Mouse (Mus musculus): ENCODE measurements around the gene Tmem150c.

Tmem150c gene

DNA sequence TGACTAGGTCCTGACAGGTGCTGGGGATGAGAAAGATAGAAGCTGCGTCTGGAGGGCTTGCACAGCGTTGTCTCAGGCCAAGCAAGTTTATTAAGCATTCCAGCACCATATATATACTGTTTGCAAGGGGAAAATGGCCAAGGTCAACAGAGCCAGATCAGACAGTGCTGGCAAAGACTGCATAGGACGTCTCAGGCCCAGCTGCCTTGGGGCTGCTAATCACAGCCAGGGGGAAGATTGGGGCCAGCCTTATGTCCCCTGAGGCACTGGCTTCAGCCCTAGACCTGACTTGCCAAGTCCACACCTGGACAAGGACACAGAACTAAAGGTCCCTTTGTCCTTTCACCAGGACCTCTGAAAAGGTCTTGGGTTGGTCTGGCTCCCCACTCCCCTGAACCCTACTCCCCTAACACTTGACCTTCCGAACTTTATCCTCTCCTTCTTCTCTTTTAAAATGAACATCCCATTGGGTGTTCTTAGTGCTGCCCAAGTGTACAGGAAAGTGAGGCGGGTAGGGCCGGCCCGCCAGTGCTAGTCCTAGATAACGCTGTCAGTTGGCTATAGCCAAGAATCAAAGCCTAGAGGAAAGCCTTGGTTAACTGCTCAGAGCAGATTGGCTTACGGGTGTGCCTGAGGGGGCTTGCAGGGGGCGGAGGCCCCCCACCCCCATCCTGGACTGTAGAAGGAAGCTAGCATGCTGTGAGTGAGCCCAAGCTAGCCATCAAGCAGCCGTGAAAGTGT is 104.6 kb downstream of the Tmem150c start:
- DNase-seq (ENCODE audit: extremely low spot score) = no peak

DNA sequence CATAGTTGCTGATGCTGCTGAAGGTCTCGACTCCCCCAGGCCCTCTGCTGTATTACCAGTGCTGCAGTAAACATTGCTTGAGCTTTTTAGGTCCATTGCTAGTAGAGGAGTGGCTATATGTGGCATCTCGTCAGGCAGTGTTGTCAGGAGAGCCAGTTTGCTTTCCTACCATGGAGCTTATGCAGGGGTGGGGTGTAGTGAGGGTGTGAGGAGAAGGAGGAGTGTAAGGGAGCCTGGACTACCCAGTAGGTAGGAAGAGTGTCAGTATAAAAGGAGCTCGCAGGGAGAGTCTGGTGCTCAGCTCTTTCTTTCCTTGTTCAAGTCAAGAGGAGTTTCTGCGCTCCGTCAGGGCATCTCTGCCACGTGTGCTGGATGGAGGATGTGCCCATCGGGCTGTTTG is 106.9 kb downstream of the Tmem150c start:
- DNase-seq (ENCODE audit: extremely low spot score) = no peak

DNA sequence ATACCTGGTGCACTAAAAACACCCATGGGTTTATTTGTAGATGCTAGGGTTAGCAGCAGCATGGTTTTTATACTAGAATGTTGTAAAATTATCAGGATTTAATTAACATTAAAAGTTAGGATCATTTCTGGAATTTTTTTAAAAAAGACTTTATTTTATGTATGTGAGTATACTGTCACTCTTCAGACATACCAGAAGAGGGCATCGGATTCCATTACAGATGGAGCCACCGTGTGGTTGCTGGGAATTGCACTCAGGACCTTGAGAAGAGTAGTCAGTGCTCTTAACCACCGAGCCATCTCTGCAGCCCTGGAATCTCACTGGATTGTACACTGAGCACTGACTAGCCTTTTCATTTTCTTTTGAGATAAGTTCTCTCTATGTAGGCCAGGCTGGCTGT is 109.7 kb downstream of the Tmem150c start:
- DNase-seq (ENCODE audit: extremely low spot score) = no peak

DNA sequence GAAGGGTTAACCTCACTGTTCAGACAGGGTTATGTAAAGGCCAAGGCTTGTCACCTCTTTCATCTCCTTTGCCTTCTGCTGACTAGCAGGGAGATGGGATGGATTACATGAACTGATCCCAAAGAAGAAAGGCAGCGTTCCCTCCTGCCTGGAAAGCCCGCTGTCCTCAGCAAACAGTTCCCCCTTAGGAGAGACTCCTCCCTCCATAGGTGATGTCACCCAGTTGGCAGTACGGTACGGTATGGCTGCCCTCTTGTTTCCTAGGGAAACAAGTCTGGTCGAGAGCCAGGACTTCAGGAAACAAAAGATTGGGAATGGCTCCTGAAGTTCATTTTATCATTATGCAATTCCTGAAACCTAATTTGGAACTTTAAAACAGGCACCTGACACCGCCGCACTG is 111.7 kb downstream of the Tmem150c start:
- no peak for DNase-seq (ENCODE audit: extremely low spot score)

DNA sequence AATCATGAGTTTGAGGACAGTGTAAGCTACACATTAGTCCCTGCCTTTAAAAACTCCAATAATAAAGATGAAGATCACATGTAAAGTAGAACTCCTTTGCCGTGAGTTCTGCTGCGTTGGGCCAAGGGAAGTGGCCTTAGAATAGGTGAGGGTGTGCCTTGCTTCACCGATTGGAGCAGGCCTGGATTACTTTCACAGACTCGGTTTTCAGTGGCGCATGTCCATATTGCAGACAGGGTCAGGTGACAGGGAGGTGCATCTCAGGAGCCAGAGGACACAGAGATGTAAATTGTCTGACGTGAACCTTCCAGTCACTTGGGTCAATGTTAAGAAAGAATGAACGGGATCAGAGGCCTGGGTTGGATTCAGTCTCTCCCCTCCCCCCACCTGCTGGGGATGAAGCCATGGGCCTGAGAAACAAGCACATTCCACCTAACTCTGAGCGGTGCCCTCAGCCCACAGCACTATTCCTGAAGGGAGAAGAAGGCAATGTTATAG is 112.4 kb downstream of the Tmem150c start:
- DNase-seq (ENCODE audit: extremely low spot score) = no peak

DNA sequence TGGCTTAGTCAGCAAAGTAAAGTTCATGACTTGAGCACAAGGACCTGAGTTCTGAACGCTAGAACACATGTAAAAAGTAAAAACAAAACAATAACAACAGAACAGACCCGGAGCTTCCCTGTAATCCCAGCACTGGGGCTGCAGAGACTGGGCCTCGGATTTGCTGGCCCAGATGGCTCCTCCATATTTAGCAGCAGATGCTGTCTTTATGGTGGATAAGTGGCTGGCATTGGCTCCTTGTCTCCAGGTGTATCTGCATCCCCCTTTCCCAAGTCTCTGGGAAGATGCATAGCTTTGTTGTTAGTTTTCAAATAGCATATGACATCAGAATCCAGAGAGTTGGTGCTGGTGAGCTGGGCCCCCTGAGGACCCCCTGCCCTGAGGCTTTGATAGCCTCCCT is 113.5 kb downstream of the Tmem150c start:
- no peak for DNase-seq (ENCODE audit: extremely low spot score)

DNA sequence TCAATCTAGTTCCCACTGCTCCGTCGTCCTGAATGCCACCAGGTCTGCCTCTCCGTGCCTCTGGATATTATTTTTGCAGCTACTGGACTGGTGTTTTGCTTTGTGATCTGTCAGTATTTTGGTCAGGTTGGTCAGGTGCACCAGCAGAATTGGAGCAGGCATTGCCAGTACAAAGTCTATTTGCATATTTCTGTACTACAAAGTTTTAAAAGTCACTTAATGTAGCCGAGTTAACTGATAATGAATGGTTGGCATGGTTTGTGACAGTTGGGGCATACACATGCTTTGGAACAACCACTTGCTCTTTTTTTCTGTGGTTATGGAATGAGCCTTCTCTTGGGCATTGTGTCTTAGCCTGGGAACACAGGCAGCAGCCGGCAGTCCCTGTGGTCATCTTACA is 115.0 kb downstream of the Tmem150c start:
- DNase-seq (ENCODE audit: extremely low spot score) = no peak

DNA sequence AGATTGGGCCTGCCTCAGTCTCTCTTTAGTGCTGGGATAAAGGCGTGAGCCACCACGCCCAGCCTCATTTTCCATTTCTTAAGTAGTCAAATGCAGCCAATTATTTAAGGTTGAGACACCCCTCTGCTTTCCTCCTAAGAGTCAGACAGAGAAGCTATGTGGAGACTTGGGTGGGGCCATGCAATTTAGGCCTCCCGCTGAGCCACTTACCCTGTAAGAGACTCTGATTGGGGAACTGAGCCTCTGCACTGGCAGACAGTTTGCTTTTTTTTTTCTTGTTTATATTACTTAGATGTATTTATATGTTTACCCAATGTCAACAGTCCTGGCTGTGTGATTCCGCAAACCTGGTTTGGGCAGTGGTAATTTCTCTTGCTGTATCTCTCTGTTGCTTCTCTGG is 115.6 kb downstream of the Tmem150c start:
- no peak for DNase-seq (ENCODE audit: extremely low spot score)

DNA sequence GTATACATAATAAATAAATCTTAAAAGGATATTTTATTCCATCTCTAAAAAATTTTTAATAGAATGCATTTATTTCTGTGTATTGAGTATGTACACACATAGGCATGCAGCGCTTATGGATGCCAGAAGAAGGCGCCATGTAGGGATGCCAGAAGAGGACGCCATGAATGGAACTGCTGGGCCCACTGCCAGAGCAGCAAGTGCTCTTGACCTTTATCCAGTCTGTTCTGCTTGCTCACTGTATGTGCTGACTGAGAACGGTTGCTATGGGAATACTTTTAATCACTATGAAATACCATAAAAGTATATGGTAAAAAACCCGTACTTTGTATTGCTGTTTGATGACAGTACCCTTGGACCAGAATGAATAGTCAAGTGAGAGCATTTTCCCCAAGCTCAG is 116.2 kb downstream of the Tmem150c start:
- DNase-seq (ENCODE audit: extremely low spot score) = no peak

DNA sequence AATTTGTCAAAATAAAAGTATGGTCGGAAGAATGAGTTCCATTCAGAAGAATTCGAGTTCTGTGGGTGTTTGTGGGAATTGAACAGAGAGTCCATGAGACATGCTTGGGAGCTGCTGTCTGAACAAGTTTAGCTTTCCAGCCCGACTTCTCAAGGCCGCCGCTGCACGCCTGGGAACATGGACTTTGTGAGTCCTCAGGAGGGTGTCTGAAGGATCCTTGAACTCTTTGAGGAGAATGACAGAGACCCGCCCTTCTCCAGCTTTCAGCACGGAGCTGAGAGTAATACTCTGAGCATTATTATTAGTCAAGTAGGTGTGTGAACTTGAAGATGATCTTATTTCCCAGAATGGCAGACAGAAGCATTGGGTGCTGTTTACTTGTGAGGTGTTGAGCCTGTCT is 117.1 kb downstream of the Tmem150c start:
- DNase-seq (ENCODE audit: extremely low spot score) = no peak

DNA sequence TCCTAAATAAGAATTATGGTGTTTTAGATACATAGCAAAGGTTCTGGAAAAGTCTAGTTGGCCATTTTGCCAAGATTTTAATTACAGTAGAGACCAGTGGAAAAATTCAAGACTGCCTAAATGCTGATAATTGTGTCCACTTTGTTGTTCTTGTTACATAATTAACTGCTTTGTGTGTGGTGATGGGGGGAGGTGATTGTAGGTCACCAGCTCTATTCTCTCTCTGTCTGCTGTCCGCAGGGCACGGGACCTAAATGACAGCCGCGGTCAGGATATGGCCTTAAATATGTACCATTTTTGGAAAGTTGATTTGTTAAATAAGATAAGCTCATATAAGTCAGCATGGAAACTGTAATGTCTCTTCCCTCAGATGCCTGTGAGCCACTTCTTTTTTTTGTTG is 118.3 kb downstream of the Tmem150c start:
- DNase-seq (ENCODE audit: extremely low spot score) = no peak

DNA sequence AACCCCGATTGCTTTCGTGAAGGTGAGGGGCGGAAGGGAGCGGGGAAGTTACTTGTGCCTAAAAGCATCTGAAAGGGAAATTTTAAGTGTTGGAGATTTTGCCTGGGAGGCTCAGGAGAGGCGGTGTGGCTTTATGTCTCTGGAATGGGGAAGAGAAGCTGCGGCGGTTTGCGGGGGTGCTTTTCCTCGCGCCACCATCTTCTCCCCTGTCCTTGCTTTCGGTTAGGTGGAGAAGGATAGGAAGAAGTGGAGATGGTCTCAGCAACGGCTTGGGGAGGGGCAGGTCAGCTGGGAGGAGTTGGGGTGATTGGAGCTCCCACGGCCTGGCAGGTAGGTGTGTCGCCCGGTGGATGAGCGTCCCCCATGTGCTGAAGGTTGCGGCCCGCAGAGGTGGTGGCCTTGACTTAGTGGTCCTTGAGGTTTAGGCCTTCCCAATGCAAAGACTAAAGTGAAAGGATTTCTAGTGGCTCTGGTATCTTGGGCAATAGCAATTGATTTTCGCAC is 119.3 kb downstream of the Tmem150c start:
- DNase-seq (ENCODE audit: extremely low spot score) = no peak

DNA sequence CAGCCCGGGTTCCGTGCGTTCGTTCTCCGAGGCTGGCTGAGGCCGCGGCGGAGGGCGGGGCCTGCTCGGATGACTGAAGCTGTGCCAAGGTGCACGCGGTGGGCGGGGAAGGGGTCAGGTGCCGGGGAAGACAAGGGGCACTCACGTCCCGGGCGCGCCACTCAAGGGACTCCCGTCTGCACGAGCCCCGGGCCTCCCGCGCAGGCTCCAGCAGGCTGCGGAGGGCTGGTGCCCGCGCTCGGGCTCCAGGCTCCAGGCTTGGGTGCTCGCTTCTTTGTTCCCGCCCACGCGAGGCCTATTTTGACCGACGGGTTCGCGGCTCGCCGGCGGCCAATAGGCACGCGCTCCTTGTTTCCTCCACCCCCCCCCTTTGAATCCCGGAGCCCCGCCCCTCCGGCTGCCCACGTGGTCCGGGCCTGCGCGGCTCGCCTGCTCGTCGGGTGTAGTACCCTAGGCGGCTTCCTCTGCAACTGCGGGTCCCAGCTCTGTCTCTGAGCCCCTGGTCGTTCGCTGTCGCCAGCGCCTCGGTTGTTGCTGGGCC is 119.9 kb downstream of the Tmem150c start, which contains the start of the genes Hnrnpdl and Enoph1:
Gene Hnrnpdl (minus strand): TSS at position 63 of the 541 bp plus-strand sequence.
Gene Enoph1 (plus strand): TSS at position 384 of the 541 bp plus-strand sequence.
- peak; percentile 98 for DNase-seq (ENCODE audit: extremely low spot score)

DNA sequence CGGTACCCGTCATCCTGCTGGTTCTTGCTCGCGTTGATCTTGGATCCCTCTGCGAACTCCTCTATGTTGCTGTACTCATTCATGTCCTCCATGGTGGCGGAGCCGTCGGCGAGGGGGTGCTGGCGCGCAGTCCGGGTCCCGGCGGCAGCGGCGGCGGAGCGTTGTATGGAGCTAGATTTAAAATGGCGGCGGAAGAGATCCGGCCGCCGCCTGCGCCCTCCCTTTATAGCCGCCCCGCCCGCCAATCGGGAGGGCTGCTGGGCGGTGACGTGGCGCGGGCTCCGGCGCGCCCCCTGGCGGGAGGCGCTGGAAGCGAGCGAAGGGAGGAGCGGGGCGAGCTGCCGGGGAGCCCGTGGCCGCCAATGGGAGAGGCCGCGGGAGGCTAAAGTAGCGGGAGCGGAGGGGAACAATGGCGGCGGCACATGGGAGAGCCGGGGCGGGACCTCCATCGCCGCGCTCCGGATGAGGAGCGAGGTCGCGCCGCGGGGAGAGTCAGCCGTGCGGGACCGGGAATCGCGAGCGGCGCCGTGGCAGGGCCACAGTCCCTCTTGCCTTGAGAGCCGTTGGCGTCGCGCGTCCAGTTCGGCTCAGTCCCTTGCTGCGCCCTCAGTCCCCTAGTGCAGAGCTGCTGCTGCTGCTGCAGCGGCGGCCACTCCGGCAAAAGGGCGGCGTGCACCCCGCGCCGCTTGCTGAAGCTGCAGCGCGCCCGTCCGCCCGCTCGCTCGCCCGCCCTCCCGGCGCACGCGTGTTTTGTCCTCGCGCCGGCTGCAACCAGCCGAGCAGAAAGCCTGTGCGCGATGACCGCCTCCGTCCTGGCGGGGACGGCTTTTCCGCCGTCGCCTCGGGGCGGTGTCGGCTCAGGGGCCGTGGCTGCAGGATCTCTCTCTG is 120.7 kb downstream of the Tmem150c start:
- DNase-seq (ENCODE audit: extremely low spot score) = peak; percentile 98

DNA sequence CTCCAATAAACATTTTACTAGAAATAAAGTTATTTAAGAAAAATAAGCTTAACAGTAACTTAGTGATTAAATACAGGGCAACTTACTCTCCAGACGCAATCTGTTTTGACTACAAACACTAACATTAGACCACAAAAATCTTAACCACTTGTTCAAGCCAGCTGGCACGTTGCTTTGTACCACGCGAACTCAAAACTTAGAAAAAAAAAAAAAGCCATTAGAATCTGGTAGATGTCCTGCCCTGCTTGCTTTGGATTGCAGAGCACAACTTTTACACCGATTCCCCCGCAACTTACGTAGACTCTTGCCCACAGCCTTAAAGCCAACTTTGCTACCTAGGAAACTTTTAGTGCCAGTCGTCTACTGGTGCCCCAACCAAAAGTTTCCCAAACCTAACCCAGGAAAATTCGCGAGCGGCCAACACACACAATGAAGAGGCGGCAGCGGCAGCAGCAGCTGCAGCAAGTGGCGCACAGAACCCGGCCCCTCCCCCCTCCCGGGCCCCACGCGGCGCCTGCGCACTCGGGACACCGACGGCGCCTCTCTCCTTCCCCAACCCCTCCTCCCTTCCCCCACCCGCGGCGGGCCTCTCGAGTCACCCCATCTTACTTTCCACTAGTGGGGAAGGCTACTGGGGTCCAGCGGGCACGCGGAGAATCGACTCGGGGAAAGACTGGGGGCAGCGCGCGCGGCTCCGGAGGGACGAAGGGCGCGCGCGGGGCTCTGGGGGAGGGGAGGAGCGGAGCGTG is 121.5 kb downstream of the Tmem150c start:
- DNase-seq (ENCODE audit: extremely low spot score) = peak; percentile 89

DNA sequence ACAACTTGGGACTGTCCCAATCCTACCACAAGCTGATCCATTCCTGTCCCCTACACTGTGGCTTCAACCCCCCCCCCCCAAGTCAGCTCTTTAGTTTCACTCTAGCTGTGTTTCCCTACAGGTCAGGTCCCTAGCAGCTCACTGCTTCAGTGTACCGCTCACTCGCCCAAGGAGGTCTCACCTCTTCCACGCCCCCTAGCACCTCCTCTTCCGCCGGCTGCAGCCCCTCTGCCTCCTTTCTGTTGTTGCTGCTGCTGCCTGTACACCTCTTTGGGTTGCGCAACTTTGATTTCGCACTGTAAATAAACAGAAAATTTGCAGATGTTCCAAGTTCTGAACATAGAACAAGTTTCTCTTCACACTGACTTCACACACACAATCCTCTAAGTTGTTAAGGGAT is 122.9 kb downstream of the Tmem150c start:
- no peak for DNase-seq (ENCODE audit: extremely low spot score)

DNA sequence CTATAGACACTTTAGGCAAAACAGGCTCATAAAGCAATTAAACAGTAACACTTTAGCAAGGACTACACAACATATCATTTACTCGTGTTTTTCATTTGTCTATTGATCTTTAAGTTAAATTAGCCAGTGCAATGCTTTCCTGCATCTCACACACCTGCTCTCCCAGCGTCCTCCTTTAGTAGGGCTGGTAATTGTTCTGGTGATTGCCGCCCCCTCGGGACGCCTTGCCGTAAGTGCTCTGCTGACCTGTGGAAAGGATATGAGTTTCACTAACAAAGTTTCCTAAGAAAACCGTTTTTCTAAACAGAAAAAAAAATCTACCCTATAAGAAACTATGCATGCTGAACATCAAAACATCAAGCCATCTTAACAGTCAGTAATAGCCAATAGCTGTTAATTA is 123.7 kb downstream of the Tmem150c start:
- no peak for DNase-seq (ENCODE audit: extremely low spot score)

DNA sequence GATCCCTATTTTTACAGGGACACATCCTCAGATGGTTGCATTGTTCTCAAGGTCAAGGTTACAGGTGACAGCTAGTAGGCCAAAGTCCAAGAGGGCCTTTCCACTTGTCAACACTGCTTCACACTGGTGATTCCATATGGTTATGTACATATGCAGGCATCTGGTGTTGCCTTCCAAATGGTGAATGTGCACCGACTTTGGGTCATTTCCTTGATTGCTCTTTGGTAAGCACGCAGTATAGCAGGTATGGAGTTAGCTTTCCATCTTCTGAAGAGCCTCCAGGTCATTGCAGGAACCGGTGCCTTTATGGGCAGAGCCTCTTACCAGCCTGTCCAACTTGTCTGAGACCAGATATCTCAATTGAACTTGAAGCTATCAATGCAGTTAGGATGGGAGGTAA is 127.0 kb downstream of the Tmem150c start:
- no peak for DNase-seq (ENCODE audit: extremely low spot score)

DNA sequence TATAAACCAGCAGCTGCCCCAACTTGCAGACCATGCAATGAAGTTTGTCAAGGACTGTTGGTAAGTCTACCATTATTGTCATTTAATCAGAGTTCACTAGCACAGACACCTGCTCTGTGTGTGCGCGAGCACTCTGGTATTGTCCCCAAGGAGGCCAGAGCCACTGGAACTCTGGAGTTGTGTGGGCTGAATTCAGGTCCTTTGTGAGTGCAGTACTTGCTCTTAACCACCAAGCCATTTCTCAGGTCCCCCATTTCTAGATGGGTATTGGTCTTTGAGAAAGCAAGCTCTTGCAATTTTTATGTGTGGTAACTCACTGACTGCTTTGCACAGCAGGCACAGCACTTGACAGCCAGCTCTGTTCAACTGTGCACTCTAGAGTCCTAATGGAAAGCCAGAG is 127.5 kb downstream of the Tmem150c start:
- DNase-seq (ENCODE audit: extremely low spot score) = no peak

DNA sequence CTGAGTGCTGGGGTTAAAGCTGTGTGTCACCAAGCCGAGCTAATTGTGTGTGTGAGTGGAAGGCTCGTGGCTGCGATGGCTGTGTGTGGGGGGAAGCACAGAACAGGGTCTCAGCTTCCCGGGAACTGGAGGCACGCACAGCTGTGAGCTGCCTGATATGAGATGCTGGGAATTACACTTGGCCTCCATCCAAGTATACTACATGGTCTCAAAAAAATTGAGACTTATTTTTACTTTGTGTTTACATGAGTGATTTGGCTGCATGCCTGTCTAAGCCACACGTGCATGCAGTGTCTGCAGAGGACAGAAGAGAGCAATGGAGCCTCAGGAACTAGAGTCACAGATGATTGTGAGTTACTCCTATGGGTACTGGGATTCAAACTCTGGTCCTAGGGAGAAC is 129.5 kb downstream of the Tmem150c start:
- DNase-seq (ENCODE audit: extremely low spot score) = no peak
